Mouse (Mus musculus) heart, adult 2 months (tissue): Measurements from ENCODE around the gene Tapbp.

Experiments
- CTCF ChIP-seq: fragments of 200-600 bp; IDR thresholded peaks from 2 replicates; pipeline ENCODE4 v1.8.1; 2022; ENCODE audit warnings: antibody characterized with exemption, mild to moderate bottlenecking, moderate library complexity
- EP300 ChIP-seq: fragments of 200-500 bp; IDR thresholded peaks from 2 replicates; pipeline ENCODE4 v1.6.1; 2011; ENCODE audit warnings: low read depth, low read length, control low read depth; ENCODE audit not compliant: insufficient read depth
- POLR2A ChIP-seq: fragments of 200-500 bp; IDR thresholded peaks from 2 replicates; pipeline ENCODE4 v1.6.1; 2011; ENCODE audit warnings: mild to moderate bottlenecking, low read depth, low read length, control low read depth; ENCODE audit not compliant: insufficient read depth

GRCm38 (mm10) chr17:33953961-33954565 lies 38.4 kb downstream of the Tapbp start:
- no peak for TF ChIP-seq CTCF
- no peak for TF ChIP-seq POLR2A
- TF ChIP-seq EP300 = no peak
